Mouse (Mus musculus) liver, adult 2 months (tissue): ENCODE data around the gene Med1. TPM values are rescaled to one million over a fixed set of nuclear protein-coding genes. Genes with fewer than 3 reads are reported as not detected.

ENCODE experiments used
- DNase-seq: peaks from one replicate; pipeline ENCODE4 v3.0.0-alpha.2; 2011; ENCODE audit warnings: low read depth, low spot score; ENCODE audit errors: extremely low read depth
- H3K27ac ChIP-seq: fragments of 200-500 bp; replicated peaks from 2 replicates; pipeline ENCODE4 v1.5.1; 2012; ENCODE audit warnings: low read depth, mild to moderate bottlenecking, control low read depth, inconsistent platforms, low read length; ENCODE audit not compliant: insufficient read depth
- H3K27me3 ChIP-seq: fragments of 200-500 bp; 2 replicates; pipeline ENCODE4 v1.6.1; 2012; ENCODE audit warnings: mild to moderate bottlenecking, moderate library complexity, low read length, inconsistent platforms; ENCODE audit not compliant: control insufficient read depth, insufficient read depth
- H3K36me3 ChIP-seq: fragments of 200-500 bp; 2 replicates; pipeline ENCODE4 v1.6.1; 2012; ENCODE audit warnings: low read length, inconsistent platforms; ENCODE audit not compliant: control insufficient read depth, insufficient read depth
- H3K4me1 ChIP-seq: fragments of 200-500 bp; 2 replicates; pipeline ENCODE4 v1.6.1; 2011; ENCODE audit warnings: low read length; ENCODE audit not compliant: control insufficient read depth, insufficient read depth
- H3K4me3 ChIP-seq: fragments of 200-500 bp; 2 replicates; pipeline ENCODE4 v1.5.1; 2011; ENCODE audit warnings: low read depth, mild to moderate bottlenecking, control low read depth, low read length, moderate library complexity; ENCODE audit not compliant: insufficient read depth
- H3K79me2 ChIP-seq: fragments of 200-500 bp; 2 replicates; pipeline ENCODE4 v1.6.1; 2012; ENCODE audit warnings: inconsistent platforms, mild to moderate bottlenecking, low read length, moderate library complexity; ENCODE audit not compliant: control insufficient read depth, insufficient read depth
- H3K9ac ChIP-seq: fragments of 200-500 bp; 2 replicates; pipeline ENCODE4 v1.6.1; 2012; ENCODE audit warnings: low read depth, mild to moderate bottlenecking, control low read depth, inconsistent platforms, low read length
- CTCF ChIP-seq: fragments of 200-500 bp; IDR thresholded peaks from 2 replicates; pipeline ENCODE4 v1.5.1; 2011; ENCODE audit warnings: low read depth, low read length, control low read depth
- POLR2A ChIP-seq: fragments of 200-500 bp; IDR thresholded peaks from 2 replicates; pipeline ENCODE4 v1.6.1; 2011; ENCODE audit warnings: low read length, control low read depth; ENCODE audit not compliant: insufficient read depth; ENCODE audit errors: extremely low read depth
- WGBS: fragments of 180-500 bp; shearing (Covaris S2); methylation state at CpG from one replicate; pipeline ENCODE4 v1.1.7; 2018; 5-methylcytosine and 5-hydroxymethylcytosine counted together
- polyA plus RNA-seq: library from polyadenylated mRNA; depleted of rRNA; stranded (reverse); fragments of >200 nt; gene quantifications from 2 replicates; pipeline ENCODE4 v1.2.3, GENCODE M21; 2012; rRNA removed
- total RNA-seq: library from RNA; depleted of rRNA; stranded (reverse); fragments of >200 nt; gene quantifications from 2 replicates; pipeline ENCODE4 v1.2.3, GENCODE M21; 2014; rRNA removed

Gene Med1
- total and polyA plus RNA-seq, 2 experiments, result 5.6 to 10.0 TPM

DNA sequence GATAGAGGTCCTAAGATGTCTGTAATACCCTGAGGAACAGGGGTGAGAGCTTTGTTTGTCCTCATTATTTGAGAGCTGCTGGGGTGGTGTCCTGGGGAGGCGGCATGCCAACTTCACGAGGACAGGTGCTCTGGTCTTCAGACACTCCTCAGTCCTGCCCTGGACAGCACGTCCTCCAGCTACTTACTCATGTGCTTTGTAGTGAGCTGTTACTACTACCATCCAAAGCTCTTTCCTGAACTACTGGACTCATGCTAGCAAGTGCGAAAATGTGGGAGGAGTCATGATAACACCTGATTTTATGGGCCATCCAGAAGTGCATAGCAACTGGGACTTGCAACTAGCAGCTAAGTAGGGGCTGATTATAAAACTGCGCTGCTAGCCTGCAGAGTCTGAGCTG lies 83.4 kb downstream of the Med1 start:
- DNase-seq, result no peak
- TF ChIP-seq POLR2A (no peak), CTCF (no peak)
- no peak overlapping the region for H3K9ac ChIP-seq
- no peak overlapping the region for H3K4me3 ChIP-seq
- no peaks in the 10 kb centered on the region for H3K79me2 ChIP-seq
- no peak overlapping the region for H3K27ac ChIP-seq
- no peaks in the 10 kb centered on the region for H3K4me1 ChIP-seq
- H3K36me3 ChIP-seq, result peaks cover 72% of the 10 kb centered on the region
- WGBS, result 90% methylated on average over 5 of the region's 5 CpGs
- no peaks in the 10 kb centered on the region for H3K27me3 ChIP-seq

Other genes with a start within 250 kb of the Med1 start
- gene Plxdc1, start 206.8 kb downstream of the Med1 start, total RNA-seq, result 0.28 and 0.47 TPM in 2 replicates
- gene Plxdc1, start 206.8 kb downstream of the Med1 start, polyA plus RNA-seq, result 0.58 and 1.2 TPM in 2 replicates
- gene Arl5c, start 197.1 kb downstream of the Med1 start, total RNA-seq, result 0.20 and 0.37 TPM in 2 replicates
- 0.44 and 0.55 TPM in 2 replicates for gene Arl5c, start 197.1 kb downstream of the Med1 start, polyA plus RNA-seq
- 0.37 and 0.54 TPM in 2 replicates for gene Cacnb1, start 170.3 kb downstream of the Med1 start, total RNA-seq
- 0.81 and 0.84 TPM in 2 replicates for gene Cacnb1, start 170.3 kb downstream of the Med1 start, polyA plus RNA-seq
- gene Rpl19, start 166.6 kb downstream of the Med1 start, total RNA-seq, result 606 and 614 TPM in 2 replicates
- 224 and 235 TPM in 2 replicates for gene Rpl19, start 166.6 kb downstream of the Med1 start, polyA plus RNA-seq
- not detected in 2 replicates for gene Stac2, start 139.8 kb downstream of the Med1 start, total RNA-seq
- 0.02 TPM in 1 of 2 replicates, not detected in the other for gene Stac2, start 139.8 kb downstream of the Med1 start, polyA plus RNA-seq
- 15.1 and 16.7 TPM in 2 replicates for gene Fbxl20, start 42.9 kb downstream of the Med1 start, total RNA-seq
- 8.7 and 12.3 TPM in 2 replicates for gene Fbxl20, start 42.9 kb downstream of the Med1 start, polyA plus RNA-seq
- 19.5 and 20.3 TPM in 2 replicates for gene Cdk12, start 9.8 kb upstream of the Med1 start, total RNA-seq
- 5.8 and 7.9 TPM in 2 replicates for gene Cdk12, start 9.8 kb upstream of the Med1 start, polyA plus RNA-seq
- gene Neurod2, start 136.4 kb upstream of the Med1 start, total RNA-seq, result not detected in 2 replicates
- gene Neurod2, start 136.4 kb upstream of the Med1 start, polyA plus RNA-seq, result not detected in 2 replicates
- gene Ppp1r1b, start 155.1 kb upstream of the Med1 start, total RNA-seq, result 0.55 and 0.87 TPM in 2 replicates
- gene Ppp1r1b, start 155.1 kb upstream of the Med1 start, polyA plus RNA-seq, result 2.8 and 4.3 TPM in 2 replicates
- gene Stard3, start 165.1 kb upstream of the Med1 start, total RNA-seq, result 11.9 and 17.2 TPM in 2 replicates
- 30.0 and 41.1 TPM in 2 replicates for gene Stard3, start 165.1 kb upstream of the Med1 start, polyA plus RNA-seq
- 3.5 TPM in 1 of 2 replicates, not detected in the other for gene Tcap, start 190.5 kb upstream of the Med1 start, total RNA-seq
- 0.10 and 0.16 TPM in 2 replicates for gene Tcap, start 190.5 kb upstream of the Med1 start, polyA plus RNA-seq
- gene Pnmt, start 193.2 kb upstream of the Med1 start, total RNA-seq, result 1.7 TPM in 1 of 2 replicates, not detected in the other
- gene Pnmt, start 193.2 kb upstream of the Med1 start, polyA plus RNA-seq, result not detected in 2 replicates
- gene Pgap3, start 207.2 kb upstream of the Med1 start, total RNA-seq, result 0.37 and 0.87 TPM in 2 replicates
- gene Pgap3, start 207.2 kb upstream of the Med1 start, polyA plus RNA-seq, result 3.7 and 5.0 TPM in 2 replicates
- gene Erbb2, start 219.2 kb upstream of the Med1 start, total RNA-seq, result 0.60 and 1.0 TPM in 2 replicates
- 0.56 and 0.72 TPM in 2 replicates for gene Erbb2, start 219.2 kb upstream of the Med1 start, polyA plus RNA-seq
- 62.8 and 64.1 TPM in 2 replicates for gene Mien1, start 245.7 kb upstream of the Med1 start, total RNA-seq
- 75.0 and 101 TPM in 2 replicates for gene Mien1, start 245.7 kb upstream of the Med1 start, polyA plus RNA-seq